Mouse (Mus musculus): ENCODE measurements around the gene Manba.

- TF ChIP-seq GATA1 (IDR thresholded peaks at IDR 0.05; ENCODE audit: low read length) = no peak
- no peak for TF ChIP-seq TAL1 (IDR thresholded peaks at IDR 0.05; ENCODE audit: low read length)
Observed at GRCm38 (mm10) chr3:135585482-135585881, 100.1 kb downstream of the Manba start.
